Mouse (Mus musculus) bone marrow, adult 2 months (tissue): ENCODE results near the gene Slc35e3. TPM values are rescaled to one million over a fixed set of nuclear protein-coding genes. Genes with fewer than 3 reads are reported as not detected.

Source experiments
- H3K27ac ChIP-seq: fragments of 200-500 bp; 2 replicates; pipeline ENCODE4 v1.5.1; 2012; ENCODE audit warnings: low read depth, mild to moderate bottlenecking, control low read depth, inconsistent platforms, low read length; ENCODE audit not compliant: control insufficient read depth, poor library complexity, insufficient read depth
- H3K4me1 ChIP-seq: fragments of 200-500 bp; 2 replicates; pipeline ENCODE4 v1.6.1; 2011; ENCODE audit warnings: low read length; ENCODE audit not compliant: control insufficient read depth, insufficient read depth
- H3K4me3 ChIP-seq: fragments of 200-500 bp; replicated peaks from 2 replicates; pipeline ENCODE3; 2011; ENCODE audit warnings: mild to moderate bottlenecking, low read depth, low read length, control low read depth; ENCODE audit not compliant: control insufficient read depth
- CTCF ChIP-seq: fragments of 200-500 bp; IDR thresholded peaks from 2 replicates; pipeline ENCODE4 v1.5.1; 2011; ENCODE audit warnings: low read length, control low read depth; ENCODE audit not compliant: control insufficient read depth, insufficient read depth
- POLR2A ChIP-seq: fragments of 200-500 bp; IDR thresholded peaks from 2 replicates; pipeline ENCODE4 v1.6.1; 2011; ENCODE audit warnings: low read depth, mild to moderate bottlenecking, control low read depth, low read length, borderline replicate concordance; ENCODE audit not compliant: control insufficient read depth
- WGBS: fragments of 180-500 bp; shearing (Covaris S2); methylation state at CpG from one replicate; pipeline ENCODE4 v1.1.7; 2018; 5-methylcytosine and 5-hydroxymethylcytosine counted together
- polyA plus RNA-seq: library from polyadenylated mRNA; stranded (reverse); fragments of >200 nt; gene quantifications from 2 replicates; pipeline ENCODE4 v1.2.4, GENCODE M21; 2011; ENCODE audit warnings: low replicate concordance; ENCODE audit not compliant: missing spikeins, insufficient read depth, insufficient read length

Slc35e3 gene
- polyA plus RNA-seq, 1 experiment, result 8.3 TPM

- WGBS, result 91% methylated on average over 6 of the region's 6 CpGs
- no peak overlapping the region for H3K27ac ChIP-seq
- no peak overlapping the region for H3K4me3 ChIP-seq
- no peaks in the 10 kb centered on the region for H3K4me1 ChIP-seq
- TF ChIP-seq POLR2A (no peak), CTCF (no peak)
Measured at GRCm38 (mm10) chr10:117701034-117701829, 44.9 kb downstream of the Slc35e3 start.

GRCm38 (mm10) chr10:117700450-117700849, 45.7 kb downstream of the Slc35e3 start:
- H3K27ac ChIP-seq, result no peak overlapping the region
- TF ChIP-seq POLR2A, result no peak
- no peak for TF ChIP-seq CTCF
- WGBS, result 94% methylated on average over 1 of the region's 1 CpGs
- no peaks in the 10 kb centered on the region for H3K4me1 ChIP-seq
- no peak overlapping the region for H3K4me3 ChIP-seq

GRCm38 (mm10) chr10:117699914-117700313, 46.3 kb downstream of the Slc35e3 start:
- Histone ChIP-seq H3K27ac (no peak overlapping the region), H3K4me3 (no peak overlapping the region), H3K4me1 (no peaks in the 10 kb centered on the region)
- no peak for TF ChIP-seq CTCF
- 98% methylated on average over 4 of the region's 4 CpGs for WGBS

GRCm38 (mm10) chr10:117698313-117699138, 47.6 kb downstream of the Slc35e3 start:
- 96% methylated on average over 10 of the region's 10 CpGs for WGBS
- H3K4me3 ChIP-seq, result no peak overlapping the region
- TF ChIP-seq POLR2A, result no peak
- no peak for TF ChIP-seq CTCF
- H3K27ac ChIP-seq, result no peak overlapping the region
- no peaks in the 10 kb centered on the region; the same call in 1 of the 2 replicates for H3K4me1 ChIP-seq

GRCm38 (mm10) chr10:117697561-117698115, 48.5 kb downstream of the Slc35e3 start:
- Histone ChIP-seq H3K4me3 (no peak overlapping the region), H3K27ac (no peak overlapping the region), H3K4me1 (no peaks in the 10 kb centered on the region; the same call in 1 of the 2 replicates)
- TF ChIP-seq CTCF, result no peak
- TF ChIP-seq POLR2A, result no peak
- 94% methylated on average over 3 of the region's 3 CpGs for WGBS

- no peak for TF ChIP-seq CTCF
- no peak for TF ChIP-seq POLR2A
- Histone ChIP-seq H3K27ac (no peak overlapping the region), H3K4me1 (no peaks in the 10 kb centered on the region; the same call in 1 of the 2 replicates), H3K4me3 (no peak overlapping the region)
- 92% methylated on average over 6 of the region's 6 CpGs for WGBS
Measured at GRCm38 (mm10) chr10:117696827-117697560, 49.2 kb downstream of the Slc35e3 start.

GRCm38 (mm10) chr10:117696021-117696826, 49.9 kb downstream of the Slc35e3 start:
- H3K4me1 ChIP-seq, result no peaks in the 10 kb centered on the region; the same call in 1 of the 2 replicates
- TF ChIP-seq POLR2A (no peak), CTCF (no peak)
- 91% methylated on average over 8 of the region's 8 CpGs for WGBS

More at GRCm38 (mm10) chr10:117696021-117696826, 49.9 kb downstream of the Slc35e3 start:
- H3K27ac ChIP-seq, result no peak overlapping the region
- no peak overlapping the region for H3K4me3 ChIP-seq
